In the genomic region with DNA sequence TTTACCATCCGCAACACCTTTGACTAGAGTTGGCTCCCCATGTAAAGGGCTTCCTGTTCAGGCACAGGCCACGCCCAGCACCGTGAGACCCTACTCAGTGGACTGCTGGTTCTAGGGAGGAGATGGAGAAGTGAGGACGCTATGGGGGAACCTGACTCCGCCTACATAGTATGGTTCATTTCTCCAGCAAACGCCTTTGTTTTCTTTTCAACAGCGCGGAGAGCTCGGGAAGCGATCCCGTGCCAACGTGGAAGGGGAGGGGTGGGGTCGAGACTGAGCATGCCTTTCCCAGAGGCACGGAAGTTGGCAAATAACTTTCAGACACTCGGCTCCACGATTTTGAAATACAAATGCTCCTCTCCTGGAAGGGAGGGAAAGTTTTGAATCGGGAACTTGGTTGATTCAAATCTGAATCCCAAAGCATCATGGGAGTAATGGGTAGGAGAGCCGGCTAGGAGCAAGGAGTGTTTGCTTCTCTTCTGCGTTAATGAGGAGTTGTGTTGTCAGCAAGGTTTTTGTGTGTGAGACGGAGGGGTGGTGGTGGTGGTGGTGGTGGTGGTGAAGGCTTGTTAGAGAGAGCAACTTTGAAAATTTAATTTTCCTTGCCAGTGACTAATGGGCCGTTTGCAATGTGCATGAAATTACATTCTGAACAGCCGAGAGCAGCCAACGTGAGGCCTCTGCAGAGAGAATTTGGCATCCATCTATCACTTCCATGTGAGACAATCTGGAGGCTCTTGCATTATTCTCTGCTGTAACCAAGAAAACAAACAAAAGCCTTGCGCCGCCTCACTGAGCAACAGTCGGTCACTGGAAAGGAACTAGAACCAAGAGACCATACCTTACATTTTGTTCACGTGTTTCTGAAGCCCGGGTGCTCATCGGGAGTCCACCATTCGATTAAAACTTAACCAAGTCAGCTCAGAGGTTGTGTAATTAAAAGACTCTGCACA, we compare ENCODE assay signal across 8 mouse cellular contexts.
A peak's percentile ranks its signal among the peaks of the same experiment; 100 is the strongest.
DNase-seq lines count a peak whose midpoint lies in the region; ATAC-seq lines count a peak whose summit lies in the region.

No protein-coding gene starts in this region.

- H3K4me1 ChIP-seq in embryonic facial prominence, embryonic 14.5 days (ENCODE audit: control insufficient read depth, insufficient read depth, low read length) = peaks cover 27% of the 10 kb centered on the region

- peak overlapping the region; percentile 77 for H3K27ac ChIP-seq in embryonic facial prominence, embryonic 14.5 days (replicated peaks; ENCODE audit: low read depth, low read length)

- peak; percentile 86 for ATAC-seq in embryonic facial prominence, embryonic 14.5 days (ENCODE audit: low read depth)
- ATAC-seq in megakaryocyte, adult 5-6 weeks (ENCODE audit: poor library complexity, severe bottlenecking) = peak; percentile 75

- peak overlapping the region; percentile 31 for H3K4me3 ChIP-seq in embryonic facial prominence, embryonic 14.5 days (ENCODE audit: low read depth, low read length)

- H3K9ac ChIP-seq in embryonic facial prominence, embryonic 14.5 days (ENCODE audit: low read depth, low read length) = peak overlapping the region; percentile 43

- no peaks in the 10 kb centered on the region for H3K27me3 ChIP-seq in embryonic facial prominence, embryonic 14.5 days (replicated peaks; ENCODE audit: control insufficient read depth, insufficient read depth, low read length)

- H3K4me2 ChIP-seq in embryonic facial prominence, embryonic 14.5 days (ENCODE audit: low read depth, low read length) = peak overlapping the region; percentile 50

- no peaks in the 10 kb centered on the region for H3K36me3 ChIP-seq in embryonic facial prominence, embryonic 14.5 days (ENCODE audit: control insufficient read depth, insufficient read depth, low read length)

- peak; percentile 35 to 63 for DNase-seq in urinary bladder, postnatal 36 days (ENCODE audit: low spot score in 2 of 2)
- no peak for DNase-seq in urinary bladder, adult 2 months (ENCODE audit: low spot score)
- peak; percentile 87 for DNase-seq in embryonic facial prominence, embryonic 14.5 days (ENCODE audit: low spot score)
- peak; percentile 71 to 75 for DNase-seq in heart, postnatal 10 days
- DNase-seq in kidney, postnatal 25 days = peak; percentile 56 to 71
- DNase-seq in skeletal muscle tissue, adult 2 months (ENCODE audit: low read depth, low spot score) = peak; percentile 54
- DNase-seq in left cerebral cortex, postnatal 14 days (ENCODE audit: low spot score in 2 of 2) = no peak

- intact Hi-C loops in heart, postnatal 10 days (cut with DNase I) = loop anchor here (5.0 kb wide), 2 partner anchors 90 to 110 kb away; a partner anchor contains a TSS
- intact Hi-C loops in left cerebral cortex, postnatal 14 days (cut with DNase I) = no loop called here

- WGBS in embryonic facial prominence, embryonic 14.5 days = 20% methylated on average over 30 of the region's 30 CpGs

- H3K9me3 ChIP-seq in embryonic facial prominence, embryonic 14.5 days (ENCODE audit: control insufficient read depth, low read length) = no peaks in the 10 kb centered on the region

Comparison
In these comparisons a context has a peak if more than half of its experiments do, and no peak if none do; other contexts are left out.
1. DNase-seq: peak in urinary bladder, postnatal 36 days (2 of 2), embryonic facial prominence, embryonic 14.5 days (single experiment), heart, postnatal 10 days (2 of 2), kidney, postnatal 25 days (2 of 2) and skeletal muscle tissue, adult 2 months (single experiment); none in urinary bladder, adult 2 months (single experiment) and left cerebral cortex, postnatal 14 days (0 of 2).